Mouse (Mus musculus) CH12.LX (cell line): Measurements from ENCODE around the gene Rap1b. TPM values are rescaled to one million over a fixed set of nuclear protein-coding genes. Genes with fewer than 3 reads are reported as not detected.

Experiments used
- DNase-seq: peaks from one replicate; pipeline ENCODE4 v3.0.0-alpha.2; 2013; ENCODE audit errors: extremely low read depth
- H3K27ac ChIP-seq: 2 replicates; pipeline ENCODE4 v1.5.1; 2012; ENCODE audit warnings: low read depth, mild to moderate bottlenecking, control low read depth, moderate library complexity; ENCODE audit not compliant: insufficient read depth
- H3K27me3 ChIP-seq: replicated peaks from 2 replicates; pipeline ENCODE3; 2012; ENCODE audit warnings: inconsistent platforms
- H3K36me3 ChIP-seq, 2 experiments: replicated peaks in 1 of 2; 2 replicates each; pipeline versions ENCODE3 to v1.6.1; 2012; ENCODE audit warnings: inconsistent platforms in 1 of 2, low read length in 1 of 2, mild to moderate bottlenecking in 1 of 2, mixed read lengths in 1 of 2, moderate library complexity in 1 of 2; ENCODE audit not compliant: control insufficient read depth in 1 of 2, insufficient read depth in 1 of 2
- H3K4me1 ChIP-seq, 2 experiments: 2 replicates each; pipeline ENCODE4 v1.6.1; 2012; ENCODE audit warnings: inconsistent platforms in 1 of 2, moderate library complexity in 1 of 2; ENCODE audit not compliant: insufficient read depth in 2 of 2, control insufficient read depth in 1 of 2
- H3K4me2 ChIP-seq: 2 replicates; pipeline ENCODE4 v1.6.1; 2012; ENCODE audit warnings: low read depth, mild to moderate bottlenecking, control low read depth; ENCODE audit not compliant: poor library complexity, insufficient read depth, severe bottlenecking
- H3K4me3 ChIP-seq, 3 experiments: fragments of 150-350 bp in 1 of 3; sonication (generic) in 1 of 3; replicated peaks in 1 of 3; 2 replicates each; pipeline versions ENCODE3 to v1.5.1; 2011 to 2012; ENCODE audit warnings: low read depth in 2 of 3, low read length in 2 of 3, mild to moderate bottlenecking in 2 of 3, moderate library complexity in 2 of 3, control low read depth in 1 of 3, improper control_type of control experiment in 1 of 3, inconsistent platforms in 1 of 3, mixed read lengths in 1 of 3; ENCODE audit not compliant: poor library complexity in 1 of 3
- H3K79me2 ChIP-seq: replicated peaks from 2 replicates; pipeline ENCODE4 v1.6.1; 2012; ENCODE audit warnings: mild to moderate bottlenecking, moderate library complexity; ENCODE audit not compliant: control insufficient read depth, poor library complexity, insufficient read depth, severe bottlenecking; ENCODE audit errors: extremely low read depth
- H3K9ac ChIP-seq: 2 replicates; pipeline ENCODE4 v1.6.1; 2012; ENCODE audit warnings: low read depth, mild to moderate bottlenecking, control low read depth, moderate library complexity; ENCODE audit not compliant: insufficient read depth
- H3K9me3 ChIP-seq: replicated peaks from 2 replicates; pipeline ENCODE3; 2012; ENCODE audit warnings: low read length, inconsistent platforms, mixed read lengths
- CHD2 ChIP-seq: IDR thresholded peaks from 2 replicates; pipeline ENCODE4 v1.6.1; 2011; ENCODE audit warnings: low read length, improper control_type of control experiment
- ELF1 ChIP-seq: IDR thresholded peaks from 2 replicates; pipeline ENCODE4 v1.6.1; 2014; ENCODE audit warnings: low read depth, mild to moderate bottlenecking, inconsistent platforms, low read length, improper control_type of control experiment
- GABPA ChIP-seq: IDR thresholded peaks from 2 replicates; pipeline ENCODE4 v1.6.1; 2012; ENCODE audit warnings: low read depth, low read length, improper control_type of control experiment, inconsistent platforms; ENCODE audit not compliant: insufficient replicate concordance
- IRF4 ChIP-seq: IDR thresholded peaks from 2 replicates; pipeline ENCODE4 v1.6.1; 2014; ENCODE audit warnings: low read depth, mild to moderate bottlenecking, inconsistent platforms, low read length, improper control_type of control experiment
- JUN ChIP-seq: IDR thresholded peaks from 2 replicates; pipeline ENCODE4 v1.6.1; 2011; ENCODE audit warnings: low read depth, mild to moderate bottlenecking, low read length, improper control_type of control experiment, moderate library complexity; ENCODE audit not compliant: insufficient read depth
- MAFK ChIP-seq: IDR thresholded peaks from 2 replicates; pipeline ENCODE4 v1.6.1; 2011; ENCODE audit warnings: low read length, improper control_type of control experiment; ENCODE audit not compliant: insufficient replicate concordance
- MAZ ChIP-seq: IDR thresholded peaks from 2 replicates; pipeline ENCODE4 v1.6.1; 2012; ENCODE audit warnings: low read depth, mild to moderate bottlenecking, inconsistent platforms, low read length, improper control_type of control experiment, moderate library complexity
- MEF2A ChIP-seq: IDR thresholded peaks from 2 replicates; pipeline ENCODE4 v1.6.1; 2014; ENCODE audit warnings: low read depth, mild to moderate bottlenecking, inconsistent platforms, low read length, improper control_type of control experiment, borderline replicate concordance
- MXI1 ChIP-seq: IDR thresholded peaks from 2 replicates; pipeline ENCODE4 v1.6.1; 2011; ENCODE audit warnings: mild to moderate bottlenecking, low read depth, low read length, improper control_type of control experiment
- NELFE ChIP-seq: IDR thresholded peaks from 2 replicates; pipeline ENCODE4 v1.6.1; 2011; ENCODE audit warnings: low read depth, low read length, improper control_type of control experiment
- PAX5 ChIP-seq: IDR thresholded peaks from 2 replicates; pipeline ENCODE4 v1.6.1; 2012; ENCODE audit warnings: low read length, inconsistent platforms, mixed read lengths
- POLR2AphosphoS2 ChIP-seq: IDR thresholded peaks from 2 replicates; pipeline ENCODE4 v1.6.1; 2011; ENCODE audit warnings: low read depth, low read length, improper control_type of control experiment
- RAD21 ChIP-seq: IDR thresholded peaks from 2 replicates; pipeline ENCODE4 v1.6.1; 2011; ENCODE audit warnings: low read depth, mild to moderate bottlenecking, low read length, improper control_type of control experiment, moderate library complexity
- RCOR1 ChIP-seq: conservative IDR thresholded peaks from 2 replicates; pipeline ENCODE4 v1.6.1; 2012; ENCODE audit warnings: low read depth, mild to moderate bottlenecking, inconsistent platforms, low read length, improper control_type of control experiment
- SIN3A ChIP-seq: IDR thresholded peaks from 2 replicates; pipeline ENCODE4 v1.6.1; 2012; ENCODE audit warnings: low read length, improper control_type of control experiment, inconsistent platforms
- TBP ChIP-seq: conservative IDR thresholded peaks from 2 replicates; pipeline ENCODE4 v1.6.1; 2011; ENCODE audit warnings: low read depth, low read length, improper control_type of control experiment
- TCF12 ChIP-seq: IDR thresholded peaks from 2 replicates; pipeline ENCODE4 v1.6.1; 2014; ENCODE audit warnings: low read depth, mild to moderate bottlenecking, inconsistent platforms, low read length, improper control_type of control experiment
- UBTF ChIP-seq: IDR thresholded peaks from 2 replicates; pipeline ENCODE4 v1.6.1; 2012; ENCODE audit warnings: low read depth, mild to moderate bottlenecking, inconsistent platforms, low read length, improper control_type of control experiment, moderate library complexity
- ZC3H11A ChIP-seq: IDR thresholded peaks from 2 replicates; pipeline ENCODE4 v1.6.1; 2012; ENCODE audit warnings: low read depth, mild to moderate bottlenecking, inconsistent platforms, low read length, improper control_type of control experiment
- ZKSCAN1 ChIP-seq: IDR thresholded peaks from 2 replicates; pipeline ENCODE4 v1.6.1; 2012; ENCODE audit warnings: low read depth, inconsistent platforms, low read length, improper control_type of control experiment, borderline replicate concordance
- ZMIZ1 ChIP-seq: IDR thresholded peaks from 2 replicates; pipeline ENCODE4 v1.6.1; 2012; ENCODE audit warnings: low read depth, mild to moderate bottlenecking, inconsistent platforms, low read length, improper control_type of control experiment
- dilution Hi-C: fragments of 300-500 bp; cut with MboI; formaldehyde crosslinking; loops from 2 replicates; pipeline ENCODE4 v1.14.3; 2020; ENCODE audit warnings: low sequenced_read_pairs; ENCODE audit not compliant: extremely low pct_unique_long_range_greater_than_20kb, extremely low pct_ligation_motif_present
- in situ Hi-C: fragments of 300-500 bp; cut with MboI; formaldehyde crosslinking; loops from 3 replicates; pipeline ENCODE4 v1.14.3; 2019; ENCODE audit warnings: low sequenced_read_pairs, low pct_ligation_motif_present, low pct_unique_long_range_greater_than_20kb, mixed read lengths
- polyA plus RNA-seq: library from polyadenylated mRNA; unstranded; fragments of >175 nt; gene quantifications from 2 replicates; pipeline ENCODE4 v1.2.1, GENCODE M21; 2012; ENCODE audit warnings: low read depth; ENCODE audit not compliant: insufficient read length
- total RNA-seq, 2 experiments: library from RNA; depleted of rRNA; stranded (reverse); fragments of 300-350 nt in 1 of 2; fragments of >200 nt in 1 of 2; gene quantifications; 2 replicates each; pipeline ENCODE4 v1.2.3; 2012 to 2014

Gene Rap1b
- total and polyA plus RNA-seq, 3 experiments: 37.0 to 214 (median 205) TPM

- no peak overlapping the region for H3K27ac ChIP-seq
- H3K9me3 ChIP-seq: no peaks in the 10 kb centered on the region
- dilution Hi-C loops (no loop called here), in situ Hi-C loops (no loop called here)
- H3K36me3 ChIP-seq: peaks cover 65 to 84% of the 10 kb centered on the region in 2 experiments
- no peaks in the 10 kb centered on the region for H3K79me2 ChIP-seq
- no peak overlapping the region for H3K4me3 ChIP-seq
- H3K4me2 ChIP-seq: no peak overlapping the region
- no peaks in the 10 kb centered on the region for H3K4me1 ChIP-seq
- no peak overlapping the region for H3K9ac ChIP-seq
- H3K27me3 ChIP-seq: no peaks in the 10 kb centered on the region
- TF ChIP-seq MXI1 (no peak), CHD2 (no peak), GABPA (no peak), JUN (no peak), RAD21 (no peak), MAFK (no peak), RCOR1 (no peak), ELF1 (no peak), ZKSCAN1 (no peak), PAX5 (no peak), SIN3A (no peak), ZMIZ1 (no peak), TBP (no peak), ZC3H11A (no peak), POLR2AphosphoS2 (no peak), TCF12 (no peak), NELFE (no peak), UBTF (no peak)
- DNase-seq: no peak
These were observed 79.0 kb downstream of the Rap1b start for GRCm38 (mm10) chr10:117766896-117767160.

GRCm38 (mm10) chr10:117766111-117766895 lies 79.5 kb downstream of the Rap1b start:
- Histone ChIP-seq H3K27me3 (no peaks in the 10 kb centered on the region), H3K9ac (no peak overlapping the region), H3K36me3 (peaks cover 66 to 84% of the 10 kb centered on the region in 2 experiments), H3K4me2 (no peak overlapping the region), H3K4me3 (no peak overlapping the region), H3K4me1 (no peaks in the 10 kb centered on the region), H3K9me3 (no peaks in the 10 kb centered on the region), H3K27ac (no peak overlapping the region), H3K79me2 (no peaks in the 10 kb centered on the region)
- no peak for DNase-seq
- dilution Hi-C loops (no loop called here), in situ Hi-C loops (no loop called here)
- TF ChIP-seq UBTF (no peak), SIN3A (no peak), ZKSCAN1 (no peak), MEF2A (no peak), MAZ (no peak), RAD21 (no peak), IRF4 (no peak), ZC3H11A (no peak), CHD2 (no peak)
